Mouse (Mus musculus) right cerebral cortex, postnatal 36 days (tissue): ENCODE data around the gene Olfr1329.
A peak's percentile ranks its signal among the peaks of the same experiment; 100 is the strongest.
"Not testable (repeated sequence)": the region's sequence is repeated elsewhere in the genome, so short reads cannot be mapped to it uniquely, and the experiment has no call there.

Source experiments
- DNase-seq, 2 experiments: peaks; one replicate each; pipeline ENCODE4 v3.0.0; 2022; ENCODE audit warnings: low spot score in 2 of 2, mixed read lengths in 1 of 2

The Olfr1329 gene

GRCm38 (mm10) chr4:118917365-118917764, at the start of gene Olfr1329:
Gene Olfr1329 (minus strand): TSS chr4:118917465.
- not testable (repeated sequence) for DNase-seq

GRCm38 (mm10) chr4:118961141-118961628, 43.9 kb upstream of the Olfr1329 start, which contains the start of gene Lao1:
Gene Lao1 (plus strand): TSS chr4:118961578.
- peak; percentile 10 to 22 for DNase-seq

GRCm38 (mm10) chr4:118958812-118959211, 41.5 kb upstream of the Olfr1329 start:
- no peak for DNase-seq

DNA sequence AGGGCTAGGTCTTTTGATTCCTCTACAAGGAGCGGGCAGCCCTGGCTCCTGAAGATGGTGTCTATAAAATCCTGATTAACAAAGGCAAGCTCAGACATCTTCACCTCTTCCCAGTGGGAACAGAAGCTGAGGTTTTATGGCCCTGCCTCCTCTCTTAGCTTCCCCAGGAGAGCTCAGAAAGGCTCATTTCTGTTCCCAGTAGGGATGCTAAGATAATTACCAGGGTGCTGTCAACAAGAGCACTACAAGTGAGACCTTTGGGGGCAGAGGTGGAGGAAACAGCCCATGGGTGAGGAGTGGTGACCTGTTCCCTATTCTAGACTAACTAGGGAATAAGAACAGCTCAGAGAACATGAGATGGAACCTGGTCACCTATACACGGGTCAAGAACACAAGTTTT, 21.2 kb upstream of the Olfr1329 start, which contains the start of gene Olfr1328:
Olfr1328 (minus strand) TSS at position 101 of the 400 bp plus-strand sequence.
- no peak for DNase-seq

GRCm38 (mm10) chr4:118931326-118931725, 14.1 kb upstream of the Olfr1329 start:
- DNase-seq = not testable (repeated sequence)

DNA sequence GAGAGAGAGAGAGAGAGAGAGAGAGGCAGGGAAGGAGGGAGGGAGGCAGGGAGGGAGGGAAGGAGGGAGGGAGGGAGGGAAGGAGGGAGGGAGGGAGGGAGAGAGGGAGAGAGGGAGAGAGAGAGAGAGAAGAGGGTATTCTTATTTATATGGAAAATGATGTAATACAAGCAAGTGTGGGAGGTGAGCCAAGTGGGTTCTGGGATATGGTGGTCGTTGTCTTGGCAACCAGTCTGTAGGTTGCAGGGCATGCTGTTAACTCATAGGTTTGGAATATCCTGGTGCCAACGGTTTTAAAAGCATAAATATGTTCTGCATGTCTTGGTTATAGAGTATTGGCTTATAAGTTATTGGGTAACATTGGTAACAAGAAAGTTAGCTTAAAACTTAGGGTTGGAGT, 15.3 kb downstream of the Olfr1329 start:
- no peak for DNase-seq

GRCm38 (mm10) chr4:118888297-118888696, 29.0 kb downstream of the Olfr1329 start, which contains the start of gene Olfr1330:
Gene Olfr1330 (plus strand): TSS chr4:118888597.
- no peak for DNase-seq

- no peak for DNase-seq
Observed at GRCm38 (mm10) chr4:118867566-118867965, 49.7 kb downstream of the Olfr1329 start.
